ENCODE assay signal across 7 mouse cellular contexts in genomic region chr9:108991428-108992084, GRCm38 (mm10). TPM values are rescaled to one million over a fixed set of nuclear protein-coding genes. Genes with fewer than 3 reads are reported as not detected.
DNase-seq lines count a peak whose midpoint lies in the region; ATAC-seq lines count a peak whose summit lies in the region.

Pfkfb4 (plus strand) TSS chr9:108991778.

- H3K4me3 ChIP-seq in embryonic facial prominence, embryonic 11.5 days (ENCODE audit: low read depth, low read length) = peak within 1 kb of the TSS; percentile 51
- H3K4me3 ChIP-seq in limb, embryonic 10.5 days = peak within 1 kb of the TSS; percentile 62
- peak within 1 kb of the TSS; percentile 63 for H3K4me3 ChIP-seq in midbrain, embryonic 13.5 days (replicated peaks)

- peak within 1 kb of the TSS; percentile 61 for H3K9ac ChIP-seq in embryonic facial prominence, embryonic 11.5 days (replicated peaks; ENCODE audit: low read length)
- peak within 1 kb of the TSS; percentile 69 for H3K9ac ChIP-seq in midbrain, embryonic 13.5 days (replicated peaks)

- DNase-seq in adrenal gland, postnatal 14 days = peak; percentile 97
- peak; percentile 99 for DNase-seq in embryonic facial prominence, embryonic 11.5 days (ENCODE audit: low spot score)
- DNase-seq in kidney, adult 11 months = peak; percentile 100
- peak; percentile 94 for DNase-seq in limb, embryonic 10.5 days (ENCODE audit: low spot score)
- peak; percentile 86 for DNase-seq in spleen, adult 12 weeks (ENCODE audit: low spot score)

- H3K27ac ChIP-seq in embryonic facial prominence, embryonic 11.5 days (replicated peaks; ENCODE audit: low read depth, low read length) = peak within 1 kb of the TSS; percentile 68
- peak within 1 kb of the TSS; percentile 85 for H3K27ac ChIP-seq in limb, embryonic 10.5 days
- H3K27ac ChIP-seq in midbrain, embryonic 13.5 days = peak within 1 kb of the TSS; percentile 69

- peaks cover 3% of the 10 kb centered on the region; the same call in 1 of the 2 replicates for H3K4me1 ChIP-seq in embryonic facial prominence, embryonic 11.5 days (ENCODE audit: control insufficient read depth, insufficient read depth, low read length)
- H3K4me1 ChIP-seq in limb, embryonic 10.5 days = peaks cover 64% of the 10 kb centered on the region
- peaks cover 35% of the 10 kb centered on the region for H3K4me1 ChIP-seq in midbrain, embryonic 13.5 days (replicated peaks)

- H3K4me2 ChIP-seq in embryonic facial prominence, embryonic 11.5 days (ENCODE audit: low read depth, low read length) = peak within 1 kb of the TSS; percentile 78
- peak within 1 kb of the TSS; percentile 78 for H3K4me2 ChIP-seq in midbrain, embryonic 13.5 days (replicated peaks)

- 2% methylated on average over 31 of the region's 31 CpGs for WGBS in embryonic facial prominence, embryonic 11.5 days
- WGBS in limb, embryonic 10.5 days = 2% methylated on average over 31 of the region's 31 CpGs
- WGBS in midbrain, embryonic 13.5 days = under 1% methylated on average over 31 of the region's 31 CpGs

- no peaks in the 10 kb centered on the region for H3K36me3 ChIP-seq in embryonic facial prominence, embryonic 11.5 days (replicated peaks; ENCODE audit: control insufficient read depth, insufficient read depth, low read depth, low read length)
- H3K36me3 ChIP-seq in limb, embryonic 10.5 days = no peaks in the 10 kb centered on the region
- no peaks in the 10 kb centered on the region for H3K36me3 ChIP-seq in midbrain, embryonic 13.5 days

- peak; percentile 95 for ATAC-seq in embryonic facial prominence, embryonic 11.5 days (replicated peaks; ENCODE audit: insufficient number of reproducible peaks, low FRiP score, low TSS enrichment, low read depth)
- peak; percentile 80 for ATAC-seq in granulocyte monocyte progenitor cell, adult 5-6 weeks (replicated peaks; ENCODE audit: poor library complexity, severe bottlenecking)
- ATAC-seq in midbrain, embryonic 13.5 days = peak; percentile 95

- H3K9me3 ChIP-seq in embryonic facial prominence, embryonic 11.5 days (replicated peaks; ENCODE audit: control insufficient read depth, low read length) = no peaks in the 10 kb centered on the region
- no peaks in the 10 kb centered on the region for H3K9me3 ChIP-seq in limb, embryonic 10.5 days (replicated peaks)
- H3K9me3 ChIP-seq in midbrain, embryonic 13.5 days = no peaks in the 10 kb centered on the region

- no peaks in the 10 kb centered on the region for H3K27me3 ChIP-seq in embryonic facial prominence, embryonic 11.5 days (ENCODE audit: control insufficient read depth, insufficient read depth, low read length)
- H3K27me3 ChIP-seq in limb, embryonic 10.5 days (ENCODE audit: low read depth, poor library complexity, severe bottlenecking) = no peaks in the 10 kb centered on the region
- no peaks in the 10 kb centered on the region for H3K27me3 ChIP-seq in midbrain, embryonic 13.5 days

RNA-seq across cellular contexts. Expression of gene Pfkfb4, which starts in this region (rescaled TPM):
- total RNA-seq in adrenal gland, postnatal 14 days (2021) = 5.0 and 5.7 TPM in 2 replicates
- polyA plus RNA-seq in embryonic facial prominence, embryonic 11.5 days (2014; fragmentation: Nextera tagmentation; extraction: Ambion mirVana) = 7.8 TPM in 2 replicates
- total RNA-seq in granulocyte monocyte progenitor cell, adult 5-6 weeks (2014; fragmentation: Nextera tagmentation) = 6.9 and 8.4 TPM in 2 replicates
- total RNA-seq in granulocyte monocyte progenitor cell, adult 5-6 weeks (2017) = 6.7 and 9.5 TPM in 2 replicates
- 12.5 and 14.6 TPM in 2 replicates for polyA plus RNA-seq in limb, embryonic 10.5 days (2016; fragmentation: Nextera tagmentation; extraction: Ambion mirVana)
- polyA plus RNA-seq in midbrain, embryonic 13.5 days (2015; fragmentation: Nextera tagmentation; extraction: Ambion mirVana) = 24.4 and 30.6 TPM in 2 replicates

Comparison
In these comparisons a context has a peak if more than half of its experiments do, and no peak if none do; other contexts are left out.
1. Peak in every context shown above with its lines: DNase-seq, ATAC-seq, H3K4me3 ChIP-seq and H3K27ac ChIP-seq.